Mouse (Mus musculus) limb, embryonic 14.5 days (tissue): Measurements from ENCODE around the gene Sbf1. TPM values are rescaled to one million over a fixed set of nuclear protein-coding genes. Genes with fewer than 3 reads are reported as not detected.

Experiments
- ATAC-seq: fragments of 200-750 bp; cut with Nextera tagmentation; 2 replicates; pipeline ENCODE4 v1.8.0; 2017; ENCODE audit warnings: low read depth, moderate number of reproducible peaks, moderate TSS enrichment; ENCODE audit not compliant: low FRiP score
- DNase-seq: peaks from one replicate; pipeline ENCODE4 v3.0.0-alpha.2; 2015; ENCODE audit warnings: low spot score
- H3K27ac ChIP-seq: fragments of 300-500 bp; sonication (generic); replicated peaks from 2 replicates; pipeline ENCODE4 v1.5.1; 2014; ENCODE audit warnings: low read depth, mild to moderate bottlenecking, low read length, moderate library complexity, mixed read lengths
- H3K27me3 ChIP-seq: fragments of 300-500 bp; sonication (generic); 2 replicates; pipeline ENCODE4 v1.6.1; 2014; ENCODE audit warnings: low read length, mixed read lengths; ENCODE audit not compliant: control insufficient read depth, insufficient read depth
- H3K36me3 ChIP-seq: fragments of 300-500 bp; sonication (generic); 2 replicates; pipeline ENCODE4 v1.6.1; 2014; ENCODE audit warnings: mild to moderate bottlenecking, low read length, moderate library complexity, mixed read lengths; ENCODE audit not compliant: control insufficient read depth, insufficient read depth
- H3K4me1 ChIP-seq: fragments of 300-500 bp; sonication (generic); 2 replicates; pipeline ENCODE4 v1.6.1; 2014; ENCODE audit warnings: antibody characterized with exemption, low read length, mixed read lengths; ENCODE audit not compliant: control insufficient read depth, insufficient read depth
- H3K4me2 ChIP-seq: fragments of 300-500 bp; sonication (generic); replicated peaks from 2 replicates; pipeline ENCODE4 v1.6.1; 2014; ENCODE audit warnings: low read depth, mild to moderate bottlenecking, low read length, moderate library complexity; ENCODE audit not compliant: severe bottlenecking
- H3K4me3 ChIP-seq: fragments of 300-500 bp; sonication (generic); replicated peaks from 2 replicates; pipeline ENCODE4 v1.5.1; 2014; ENCODE audit warnings: low read length
- H3K9ac ChIP-seq: fragments of 300-500 bp; sonication (generic); 2 replicates; pipeline ENCODE4 v1.6.1; 2014; ENCODE audit warnings: mild to moderate bottlenecking, low read depth, low read length, moderate library complexity; ENCODE audit not compliant: severe bottlenecking
- H3K9me3 ChIP-seq: fragments of 300-500 bp; sonication (generic); 2 replicates; pipeline ENCODE4 v1.6.1; 2016; ENCODE audit warnings: low read length; ENCODE audit not compliant: control insufficient read depth
- POLR2A ChIP-seq: fragments of 200-500 bp; IDR thresholded peaks from 2 replicates; pipeline ENCODE4 v1.8.0; 2012; ENCODE audit warnings: inconsistent platforms, mild to moderate bottlenecking, moderate library complexity, borderline replicate concordance; ENCODE audit not compliant: insufficient read depth, insufficient read length; ENCODE audit errors: extremely low read depth
- WGBS: fragments of 180-500 bp; shearing (Covaris S2); extraction: QIAGEN DNeasy Blood & Tissue Kit; methylation state at CpG from one replicate; pipeline ENCODE4 v1.1.7; 2014; 5-methylcytosine and 5-hydroxymethylcytosine counted together
- polyA plus RNA-seq, 2 experiments: library from polyadenylated mRNA; depleted of rRNA in 1 of 2; stranded (reverse) in 1 of 2; unstranded in 1 of 2; fragments of >200 nt; fragmentation: Nextera tagmentation in 1 of 2; extraction: Ambion mirVana in 1 of 2; gene quantifications; 2 replicates each; pipeline versions ENCODE4 v1.2.1 to v1.2.3; 2012 to 2014

Gene Sbf1
- polyA plus RNA-seq, 2 experiments = 65.1 to 154 TPM

GRCm38 (mm10) chr15:89309962-89310498 lies 5.1 kb downstream of the Sbf1 start:
- Histone ChIP-seq H3K27ac (no peak overlapping the region), H3K27me3 (no peaks in the 10 kb centered on the region), H3K9ac (no peak overlapping the region; the same call in 1 of the 2 replicates), H3K4me1 (peaks cover 9% of the 10 kb centered on the region), H3K4me3 (no peak overlapping the region), H3K9me3 (no peaks in the 10 kb centered on the region), H3K36me3 (peaks cover 23% of the 10 kb centered on the region), H3K4me2 (no peak overlapping the region)
- DNase-seq (no peak), ATAC-seq (no peak)
- no peak for TF ChIP-seq POLR2A
- WGBS = 77% methylated on average over 6 of the region's 6 CpGs

GRCm38 (mm10) chr15:89308406-89309139 lies 6.5 kb downstream of the Sbf1 start:
- no peak overlapping the region for H3K4me2 ChIP-seq
- ATAC-seq (no peak), DNase-seq (no peak)
- no peak overlapping the region for H3K27ac ChIP-seq
- H3K9ac ChIP-seq = no peak overlapping the region
- no peak for TF ChIP-seq POLR2A
- 76% methylated on average over 7 of the region's 7 CpGs for WGBS
- H3K36me3 ChIP-seq = peaks cover 38% of the 10 kb centered on the region
- peaks cover under 1% of the 10 kb centered on the region for H3K4me1 ChIP-seq
- no peaks in the 10 kb centered on the region for H3K27me3 ChIP-seq
- H3K9me3 ChIP-seq = no peaks in the 10 kb centered on the region
- H3K4me3 ChIP-seq = no peak overlapping the region

GRCm38 (mm10) chr15:89307461-89307860 lies 7.7 kb downstream of the Sbf1 start:
- H3K4me1 ChIP-seq = no peaks in the 10 kb centered on the region
- no peaks in the 10 kb centered on the region for H3K9me3 ChIP-seq
- no peak for TF ChIP-seq POLR2A
- H3K4me3 ChIP-seq = no peak overlapping the region
- H3K27me3 ChIP-seq = no peaks in the 10 kb centered on the region
- DNase-seq (no peak), ATAC-seq (no peak)
- H3K36me3 ChIP-seq = peaks cover 49% of the 10 kb centered on the region
- no peak overlapping the region for H3K4me2 ChIP-seq
- 91% methylated on average over 13 of the region's 13 CpGs for WGBS
- H3K27ac ChIP-seq = no peak overlapping the region
- no peak overlapping the region for H3K9ac ChIP-seq

GRCm38 (mm10) chr15:89305966-89306365 lies 9.1 kb downstream of the Sbf1 start:
- 75% methylated on average over 1 of the region's 1 CpGs for WGBS
- ATAC-seq (no peak), DNase-seq (no peak)
- no peaks in the 10 kb centered on the region for H3K27me3 ChIP-seq
- no peak overlapping the region for H3K27ac ChIP-seq
- H3K36me3 ChIP-seq = peaks cover 64% of the 10 kb centered on the region
- no peak for TF ChIP-seq POLR2A
- no peak overlapping the region for H3K4me3 ChIP-seq
- H3K4me2 ChIP-seq = no peak overlapping the region
- no peaks in the 10 kb centered on the region for H3K9me3 ChIP-seq
- no peaks in the 10 kb centered on the region for H3K4me1 ChIP-seq
- no peak overlapping the region for H3K9ac ChIP-seq

- Histone ChIP-seq H3K4me3 (no peak overlapping the region), H3K27ac (no peak overlapping the region), H3K36me3 (peaks cover 92% of the 10 kb centered on the region), H3K9me3 (no peaks in the 10 kb centered on the region), H3K4me2 (no peak overlapping the region), H3K9ac (no peak overlapping the region), H3K27me3 (no peaks in the 10 kb centered on the region), H3K4me1 (no peaks in the 10 kb centered on the region)
- ATAC-seq = no peak
- TF ChIP-seq POLR2A = no peak
- 95% methylated on average over 8 of the region's 8 CpGs for WGBS
- DNase-seq = no peak
These were observed 14.5 kb downstream of the Sbf1 start for GRCm38 (mm10) chr15:89300600-89300999.

- ATAC-seq (no peak), DNase-seq (no peak)
- TF ChIP-seq POLR2A = no peak
- WGBS = 96% methylated on average over 13 of the region's 13 CpGs
- H3K36me3 ChIP-seq = peaks cover 92% of the 10 kb centered on the region
- no peak overlapping the region for H3K9ac ChIP-seq
- no peaks in the 10 kb centered on the region for H3K4me1 ChIP-seq
- no peak overlapping the region for H3K4me2 ChIP-seq
- H3K9me3 ChIP-seq = no peaks in the 10 kb centered on the region
- H3K27ac ChIP-seq = no peak overlapping the region
- H3K27me3 ChIP-seq = no peaks in the 10 kb centered on the region
- no peak overlapping the region for H3K4me3 ChIP-seq
These were observed 14.9 kb downstream of the Sbf1 start for GRCm38 (mm10) chr15:89300180-89300579.
